Comparison of ENCODE assay signal across 10 mouse cellular contexts in the genomic region with DNA sequence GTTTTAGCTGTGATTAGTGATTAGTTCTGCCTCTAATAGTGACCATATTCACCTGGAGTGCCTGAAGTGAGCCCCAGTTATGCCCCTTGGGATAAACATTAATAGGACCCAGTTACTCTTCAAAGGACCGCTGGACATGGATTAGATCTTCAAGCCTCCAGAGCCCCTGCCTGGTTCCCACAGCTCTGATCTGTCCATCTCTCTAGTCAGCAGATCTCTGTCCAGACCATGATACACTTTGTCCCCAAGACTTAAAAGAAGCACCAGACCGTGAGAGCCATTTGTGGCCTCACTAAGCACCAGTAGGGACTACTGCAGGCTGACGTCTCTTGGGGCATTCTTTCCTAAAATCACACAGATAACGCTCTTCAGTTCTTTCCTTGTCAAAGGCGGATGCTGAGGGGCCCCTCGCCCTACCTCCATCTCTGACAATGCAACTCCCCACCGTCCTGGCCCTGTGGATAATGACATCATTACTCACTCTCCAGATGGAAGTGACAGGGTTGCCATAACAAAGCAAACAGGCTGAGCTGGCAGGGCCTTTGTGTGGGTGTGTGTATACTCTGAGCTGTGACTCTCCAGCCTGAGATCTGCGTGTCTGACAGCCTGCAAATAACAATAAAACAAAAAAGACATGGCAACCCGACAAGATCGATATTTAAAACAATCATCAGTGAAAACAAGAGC. TPM values are rescaled to one million over a fixed set of nuclear protein-coding genes. Genes with fewer than 3 reads are reported as not detected.
DNase-seq lines count a peak whose midpoint lies in the region; ATAC-seq and TF ChIP-seq lines count a peak whose summit lies in the region.
"Had no signal": no experiment of that assay in that cellular context is flagged by ENCODE, and none has a peak within 500 bp of the region (broad histone marks: within the 10 kb centered on the region; RNA-seq: fewer than 3 reads in every experiment).

No protein-coding gene starts in this region.

- H3K9me3 ChIP-seq in intestine, embryonic 14.5 days (ENCODE audit: control insufficient read depth, low read length) = no peaks in the 10 kb centered on the region
- H3K9me3 ChIP-seq in midbrain, embryonic 15.5 days = no peaks in the 10 kb centered on the region
- H3K9me3 ChIP-seq: G1E had no signal

- peak; percentile 85 for ATAC-seq in intestine, embryonic 14.5 days (replicated peaks; ENCODE audit: low FRiP score, low TSS enrichment, low read depth)
- ATAC-seq in midbrain, embryonic 15.5 days (replicated peaks) = peak; percentile 75
- no peak for ATAC-seq in erythroblast, adult 5-6 weeks (replicated peaks; ENCODE audit: low FRiP score, poor library complexity, severe bottlenecking)

- no peak overlapping the region for H3K9ac ChIP-seq in intestine, embryonic 14.5 days (ENCODE audit: low read length)
- peak overlapping the region; percentile 32 for H3K9ac ChIP-seq in midbrain, embryonic 15.5 days

- H3K27ac ChIP-seq in intestine, embryonic 14.5 days (ENCODE audit: low read depth) = 0 out of 2 replicates have a peak overlapping the region, but pooled peaks have one; percentile 14
- H3K27ac ChIP-seq in midbrain, embryonic 15.5 days = peak overlapping the region; percentile 83

- no peak for TF ChIP-seq CTCF in lung, adult 2 months (IDR thresholded peaks at IDR 0.05; ENCODE audit: insufficient read depth, low read length)

- H3K27me3 ChIP-seq in intestine, embryonic 14.5 days (replicated peaks; ENCODE audit: control insufficient read depth, insufficient read depth, low read length) = no peaks in the 10 kb centered on the region
- H3K27me3 ChIP-seq in midbrain, embryonic 15.5 days (replicated peaks) = no peaks in the 10 kb centered on the region

- H3K4me3 ChIP-seq in lung, adult 2 months (replicated peaks; ENCODE audit: extremely low read depth, low read depth, low read length) = no peak overlapping the region
- H3K4me3 ChIP-seq in intestine, embryonic 14.5 days (ENCODE audit: low read depth, low read length) = no peak overlapping the region
- no peak overlapping the region for H3K4me3 ChIP-seq in midbrain, embryonic 15.5 days
- H3K4me3 ChIP-seq: heart, adult 2 months had no signal

- peaks cover 3% of the 10 kb centered on the region; the same call in 1 of the 2 replicates for H3K4me1 ChIP-seq in lung, adult 2 months (ENCODE audit: control insufficient read depth, insufficient read depth, low read length)
- H3K4me1 ChIP-seq in intestine, embryonic 14.5 days (replicated peaks; ENCODE audit: control insufficient read depth, insufficient read depth, low read length) = peaks cover 19% of the 10 kb centered on the region
- peaks cover 23% of the 10 kb centered on the region for H3K4me1 ChIP-seq in midbrain, embryonic 15.5 days

- TF ChIP-seq POLR2A in lung, adult 2 months (IDR thresholded peaks at IDR 0.05; ENCODE audit: borderline replicate concordance, extremely low read depth, low read depth, low read length) = no peak

- peak; percentile 12 to 48 for DNase-seq in lung, adult 18-20 months
- no peak for DNase-seq in lung, adult 2 months
- peak; percentile 49 to 65 for DNase-seq in frontal cortex, postnatal 36 days (ENCODE audit: low spot score in 2 of 2)
- DNase-seq in intestine, embryonic 14.5 days (ENCODE audit: low spot score) = peak; percentile 67
- DNase-seq in left cerebral cortex, adult 8-10 months (ENCODE audit: low spot score in 2 of 2) = peak; percentile 20 to 67
- DNase-seq in natural killer cell, adult 2 months (ENCODE audit: low spot score in 2 of 2) = no peak

- WGBS in lung, adult 2 months = 18% methylated on average over 10 of the region's 10 CpGs
- 12% methylated on average over 10 of the region's 10 CpGs for WGBS in intestine, embryonic 14.5 days
- 5% methylated on average over 10 of the region's 10 CpGs for WGBS in midbrain, embryonic 15.5 days

- H3K4me2 ChIP-seq in intestine, embryonic 14.5 days (ENCODE audit: low read length) = peak overlapping the region; percentile 13; the same call in 1 of the 2 replicates
- peak overlapping the region; percentile 36 for H3K4me2 ChIP-seq in midbrain, embryonic 15.5 days

- H3K36me3 ChIP-seq in intestine, embryonic 14.5 days (ENCODE audit: control insufficient read depth, insufficient read depth, low read length) = no peaks in the 10 kb centered on the region
- H3K36me3 ChIP-seq in midbrain, embryonic 15.5 days (replicated peaks) = no peaks in the 10 kb centered on the region
- H3K36me3 ChIP-seq: G1E had no signal

RNA-seq across cellular contexts. Expression of a gene that starts 26.8 kb away (rescaled TPM):
- 10.4 and 19.0 TPM in 2 replicates for polyA plus RNA-seq in lung, adult 2 months (2012; rRNA removed)
- 129 and 148 TPM in 2 replicates for polyA plus RNA-seq in intestine, embryonic 14.5 days (2014; fragmentation: Nextera tagmentation; extraction: Ambion mirVana)
- 100 to 1,000 TPM; 121 to 128 (median 124) TPM for total RNA-seq in left cerebral cortex, adult 8-10 months (2022)
- 121 and 122 TPM in 2 replicates for polyA plus RNA-seq in midbrain, embryonic 15.5 days (2015; fragmentation: Nextera tagmentation; extraction: Ambion mirVana)
- total RNA-seq in erythroblast, adult 5-6 weeks (2015; ENCODE audit: low replicate concordance) = 70.5 and 83.8 TPM in 2 replicates
- total RNA-seq in erythroblast, adult 5-6 weeks (2017; ENCODE audit: low replicate concordance) = 218 and 248 TPM in 2 replicates

Comparison
In these comparisons a context has a peak if more than half of its experiments do, and no peak if none do; other contexts are left out.
1. DNase-seq: peak in lung, adult 18-20 months (2 of 2), frontal cortex, postnatal 36 days (2 of 2), intestine, embryonic 14.5 days (single experiment) and left cerebral cortex, adult 8-10 months (2 of 2); none in lung, adult 2 months (single experiment) and natural killer cell, adult 2 months (0 of 2).